Mouse (Mus musculus): ENCODE data around the gene Cpeb2. TPM values are rescaled to one million over a fixed set of nuclear protein-coding genes. Genes with fewer than 3 reads are reported as not detected.

Gene Cpeb2
- polyA plus RNA-seq, 1 experiment from 2014 or later: 3.8 TPM

DNA sequence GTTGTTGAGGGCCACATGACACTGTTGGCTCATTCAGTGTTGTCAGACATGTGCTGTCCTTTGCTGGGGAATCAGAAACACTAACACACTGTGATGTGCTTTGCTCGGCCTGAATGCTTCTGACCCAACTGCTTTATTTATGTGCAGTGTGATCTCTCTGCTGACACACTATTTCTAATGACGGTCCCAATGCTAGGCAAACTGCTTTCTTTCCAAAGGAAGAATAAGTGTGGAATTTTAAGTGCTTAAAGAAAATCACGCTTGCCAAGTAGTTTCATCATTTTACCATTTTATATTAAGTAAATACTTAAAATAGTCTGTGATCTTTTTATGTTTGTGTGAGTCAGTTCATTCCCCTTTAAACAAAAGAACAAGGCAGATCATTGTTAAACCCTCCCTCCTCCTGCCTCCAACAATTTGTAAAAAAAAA lies 15.0 kb downstream of the Cpeb2 start:
- Histone ChIP-seq H3K27me3 (ENCODE audit: insufficient read depth, poor library complexity, severe bottlenecking) (no peaks in the 10 kb centered on the region), H3K27ac (no peak overlapping the region), H3K4me3 (no peak overlapping the region), H3K36me3 (peaks cover 5% of the 10 kb centered on the region; the same call in 1 of the 2 replicates), H3K9me3 (no peaks in the 10 kb centered on the region), H3K4me1 (peaks cover 13% of the 10 kb centered on the region; the same call in 1 of the 2 replicates)
- WGBS: 67% methylated on average over 3 of the region's 3 CpGs
- DNase-seq (ENCODE audit: low spot score): no peak

DNA sequence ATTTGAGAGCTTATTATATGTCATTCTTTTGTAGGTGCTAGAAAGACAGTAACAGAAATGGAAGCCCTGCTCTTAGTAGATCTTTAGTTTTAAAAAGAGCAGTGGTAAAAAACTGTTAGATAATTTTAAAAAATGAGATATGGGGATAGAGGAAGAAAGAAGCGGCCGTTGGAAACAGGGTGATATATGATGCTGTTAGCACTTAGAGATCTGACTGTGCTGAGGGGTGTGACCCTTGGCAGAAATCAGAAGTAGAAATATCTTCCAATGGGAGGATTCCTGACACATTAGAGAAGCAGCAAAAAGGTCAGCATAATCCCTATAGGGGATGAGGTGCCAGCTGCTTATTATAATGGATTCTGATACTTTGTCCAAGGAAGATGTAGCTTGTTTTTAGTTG lies 24.5 kb downstream of the Cpeb2 start:
- H3K4me1 ChIP-seq: no peaks in the 10 kb centered on the region
- no peak for DNase-seq (ENCODE audit: low spot score)
- H3K36me3 ChIP-seq: no peaks in the 10 kb centered on the region; the same call in 1 of the 2 replicates
- H3K4me3 ChIP-seq: no peak overlapping the region
- H3K9me3 ChIP-seq: no peaks in the 10 kb centered on the region
- H3K27me3 ChIP-seq (ENCODE audit: insufficient read depth, poor library complexity, severe bottlenecking): no peaks in the 10 kb centered on the region
- WGBS: 73% methylated on average over 2 of the region's 2 CpGs
- H3K27ac ChIP-seq: no peak overlapping the region

DNA sequence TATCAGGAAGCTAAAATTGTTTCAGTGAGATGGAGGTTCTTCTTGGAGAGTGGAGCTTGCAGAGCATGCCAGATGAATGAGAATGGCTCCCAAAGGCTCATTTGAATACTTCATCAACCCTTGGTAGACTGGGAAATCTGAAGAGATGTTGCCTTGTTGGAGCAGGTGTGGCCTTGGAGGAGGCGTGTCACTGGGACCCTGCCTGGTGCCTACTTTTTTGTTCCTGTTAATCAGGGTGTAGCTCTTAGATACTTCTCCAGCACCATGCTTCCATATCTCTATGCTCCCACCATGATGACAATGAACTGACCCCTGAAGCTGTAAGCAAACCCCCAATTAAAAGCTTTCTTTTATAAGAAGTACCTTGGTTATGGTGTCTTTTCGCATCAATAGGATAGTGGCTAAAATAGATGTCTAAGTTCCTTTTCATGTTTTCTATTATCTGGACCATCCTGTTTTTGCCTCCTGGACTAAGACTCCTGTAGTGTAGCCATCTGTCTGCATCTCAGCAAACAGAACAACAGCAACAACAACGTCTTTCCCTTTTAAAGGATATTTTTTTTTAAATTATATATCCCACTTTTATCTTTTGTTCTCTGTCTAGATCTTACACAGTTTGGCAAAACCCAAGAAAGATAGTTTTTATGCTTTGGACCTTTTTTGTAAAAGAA lies 25.6 kb downstream of the Cpeb2 start:
- Histone ChIP-seq H3K4me1 (no peaks in the 10 kb centered on the region), H3K27ac (no peak overlapping the region), H3K9me3 (no peaks in the 10 kb centered on the region), H3K27me3 (ENCODE audit: insufficient read depth, poor library complexity, severe bottlenecking) (no peaks in the 10 kb centered on the region), H3K36me3 (no peaks in the 10 kb centered on the region; the same call in 1 of the 2 replicates), H3K4me3 (no peak overlapping the region)
- 89% methylated on average over 3 of the region's 3 CpGs for WGBS
- no peak for DNase-seq (ENCODE audit: low spot score)

DNA sequence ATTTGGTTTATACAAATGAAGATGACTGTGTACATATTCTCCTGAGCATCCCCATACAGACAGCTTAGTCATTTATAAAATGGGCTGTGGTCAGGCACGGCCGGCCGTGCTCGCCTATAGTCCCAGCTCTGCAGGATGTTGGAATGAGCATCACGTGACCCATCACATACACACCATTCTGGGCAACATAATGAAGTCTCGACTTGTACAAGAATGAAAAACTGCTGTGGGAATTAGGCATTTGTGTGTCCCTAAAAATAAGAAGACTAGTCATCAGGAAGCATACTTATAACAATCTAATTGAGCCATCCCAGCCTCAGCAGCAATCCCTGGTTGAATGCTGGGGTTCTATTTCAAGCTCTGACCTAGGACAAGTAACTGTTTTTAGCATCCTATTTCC lies 28.8 kb downstream of the Cpeb2 start:
- Histone ChIP-seq H3K4me3 (no peak overlapping the region), H3K36me3 (no peaks in the 10 kb centered on the region; the same call in 1 of the 2 replicates), H3K27ac (no peak overlapping the region), H3K4me1 (no peaks in the 10 kb centered on the region), H3K9me3 (no peaks in the 10 kb centered on the region), H3K27me3 (ENCODE audit: insufficient read depth, poor library complexity, severe bottlenecking) (no peaks in the 10 kb centered on the region)
- 81% methylated on average over 6 of the region's 6 CpGs for WGBS
- no peak for DNase-seq (ENCODE audit: low spot score)

DNA sequence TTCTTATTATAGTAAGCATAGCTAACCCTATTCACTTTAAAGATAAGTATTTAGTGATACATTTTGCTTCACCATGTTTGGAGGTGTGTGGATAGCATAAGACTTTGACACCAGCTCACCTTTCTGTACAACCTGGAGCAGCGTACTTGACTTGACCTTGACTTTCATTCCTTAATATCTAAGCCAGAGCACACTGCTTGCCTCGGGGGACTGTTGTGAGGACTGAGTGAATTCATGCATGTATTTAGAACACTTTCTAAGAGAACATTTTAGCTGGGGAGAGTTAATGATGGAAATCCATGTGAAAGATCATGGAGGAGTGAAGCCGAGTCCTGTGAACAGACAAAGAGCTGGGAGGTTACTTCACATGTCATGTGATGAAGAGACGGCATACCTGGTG lies 31.0 kb downstream of the Cpeb2 start:
- 87% methylated on average over 4 of the region's 4 CpGs for WGBS
- no peak for DNase-seq (ENCODE audit: low spot score)
- H3K4me1 ChIP-seq: no peaks in the 10 kb centered on the region
- no peak overlapping the region for H3K4me3 ChIP-seq
- no peaks in the 10 kb centered on the region for H3K27me3 ChIP-seq (ENCODE audit: insufficient read depth, poor library complexity, severe bottlenecking)
- H3K27ac ChIP-seq: no peak overlapping the region
- no peaks in the 10 kb centered on the region for H3K9me3 ChIP-seq
- H3K36me3 ChIP-seq: no peaks in the 10 kb centered on the region; the same call in 1 of the 2 replicates

DNA sequence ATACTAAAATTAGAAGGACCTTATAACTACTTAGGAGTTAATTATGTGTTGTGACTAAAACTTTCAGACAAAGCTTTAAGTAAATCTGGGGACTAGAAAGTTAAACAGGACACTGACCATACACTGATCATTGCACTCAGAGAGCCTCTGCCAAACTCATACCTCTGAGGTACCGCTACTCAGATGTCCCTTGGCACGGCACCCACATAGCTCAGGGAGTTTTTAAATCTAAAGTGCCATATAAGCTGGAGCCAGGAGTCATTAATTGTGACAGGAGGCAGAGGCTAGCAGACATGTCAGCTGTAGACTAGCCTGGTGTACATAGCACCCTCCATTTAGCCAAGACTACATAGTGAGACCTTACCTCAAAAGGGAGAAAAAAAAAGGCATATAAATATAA lies 31.7 kb downstream of the Cpeb2 start:
- Histone ChIP-seq H3K4me3 (no peak overlapping the region), H3K9me3 (no peaks in the 10 kb centered on the region), H3K27me3 (ENCODE audit: insufficient read depth, poor library complexity, severe bottlenecking) (no peaks in the 10 kb centered on the region), H3K4me1 (no peaks in the 10 kb centered on the region), H3K27ac (no peak overlapping the region), H3K36me3 (peaks cover 3% of the 10 kb centered on the region; the same call in 1 of the 2 replicates)
- DNase-seq (ENCODE audit: low spot score): no peak
- 89% methylated on average over 2 of the region's 2 CpGs for WGBS

DNA sequence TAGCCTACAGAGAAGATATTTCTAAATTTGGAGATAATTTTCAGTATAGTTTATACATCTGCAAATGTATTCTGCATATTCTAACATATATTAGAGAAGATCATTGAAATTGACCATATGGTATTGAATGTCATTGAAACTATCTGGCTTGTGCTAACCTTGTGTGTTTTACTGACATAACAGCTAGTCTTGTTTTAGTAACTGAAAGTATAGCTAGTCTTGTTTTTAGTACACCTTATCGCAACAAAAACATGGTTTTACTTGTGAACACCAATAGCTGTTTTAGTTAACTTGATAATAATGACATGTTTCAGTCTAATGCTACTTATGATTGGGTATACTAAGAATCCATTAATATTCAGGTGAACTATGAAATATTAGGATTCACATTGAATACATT lies 45.0 kb downstream of the Cpeb2 start:
- peaks cover 21% of the 10 kb centered on the region; the same call in 1 of the 2 replicates for H3K36me3 ChIP-seq
- WGBS: 92% methylated on average over 1 of the region's 1 CpGs
- no peak overlapping the region for H3K27ac ChIP-seq
- no peaks in the 10 kb centered on the region for H3K9me3 ChIP-seq
- DNase-seq (ENCODE audit: low spot score): no peak
- no peaks in the 10 kb centered on the region for H3K4me1 ChIP-seq
- H3K27me3 ChIP-seq (ENCODE audit: insufficient read depth, poor library complexity, severe bottlenecking): no peaks in the 10 kb centered on the region
- no peak overlapping the region for H3K4me3 ChIP-seq

DNA sequence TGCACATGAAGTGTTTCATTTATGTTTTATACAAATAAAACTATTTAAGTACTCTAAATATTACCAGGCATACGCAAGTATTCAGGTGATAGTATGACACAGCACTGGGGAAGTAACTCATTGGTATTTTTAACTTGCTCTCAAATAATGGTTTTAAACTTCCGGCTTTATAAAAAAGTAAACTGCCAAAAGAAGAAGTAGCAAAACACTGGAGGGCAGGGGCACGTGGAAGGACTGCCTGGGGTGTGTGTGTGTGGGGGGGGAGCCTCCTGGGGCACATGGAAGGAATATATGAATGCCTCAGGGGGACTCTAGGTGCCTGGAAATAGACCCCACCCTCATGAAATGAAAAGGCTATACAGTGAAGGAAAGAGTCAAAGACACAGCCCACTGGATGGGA lies 46.8 kb downstream of the Cpeb2 start:
- DNase-seq (ENCODE audit: low spot score): no peak
- no peaks in the 10 kb centered on the region for H3K9me3 ChIP-seq
- peaks cover 32% of the 10 kb centered on the region; the same call in 1 of the 2 replicates for H3K36me3 ChIP-seq
- 86% methylated on average over 3 of the region's 3 CpGs for WGBS
- H3K27me3 ChIP-seq (ENCODE audit: insufficient read depth, poor library complexity, severe bottlenecking): no peaks in the 10 kb centered on the region
- H3K27ac ChIP-seq: no peak overlapping the region
- no peak overlapping the region for H3K4me3 ChIP-seq
- no peaks in the 10 kb centered on the region for H3K4me1 ChIP-seq

DNA sequence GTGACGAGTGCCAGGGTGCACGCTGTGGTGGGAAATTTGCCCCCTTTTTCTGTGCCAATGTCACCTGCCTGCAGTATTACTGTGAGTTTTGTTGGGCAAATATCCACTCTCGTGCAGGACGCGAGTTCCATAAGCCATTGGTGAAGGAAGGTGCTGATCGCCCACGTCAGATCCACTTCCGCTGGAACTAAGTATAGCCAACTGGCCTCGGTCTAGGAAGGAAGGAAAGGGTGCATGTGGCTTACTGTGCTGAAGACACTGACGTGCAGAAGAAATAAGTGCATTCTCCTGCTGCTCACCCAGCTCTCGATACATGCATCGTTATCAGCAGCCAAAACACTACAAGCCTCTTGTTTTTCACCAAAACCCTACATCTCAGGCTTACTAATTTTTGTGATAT lies 52.8 kb downstream of the Cpeb2 start:
- Histone ChIP-seq H3K9me3 (no peaks in the 10 kb centered on the region), H3K36me3 (peaks cover 37% of the 10 kb centered on the region), H3K27me3 (ENCODE audit: insufficient read depth, poor library complexity, severe bottlenecking) (no peaks in the 10 kb centered on the region), H3K4me3 (no peak overlapping the region), H3K4me1 (no peaks in the 10 kb centered on the region), H3K27ac (no peak overlapping the region)
- no peak for DNase-seq (ENCODE audit: low spot score)
- 84% methylated on average over 12 of the region's 12 CpGs for WGBS

DNA sequence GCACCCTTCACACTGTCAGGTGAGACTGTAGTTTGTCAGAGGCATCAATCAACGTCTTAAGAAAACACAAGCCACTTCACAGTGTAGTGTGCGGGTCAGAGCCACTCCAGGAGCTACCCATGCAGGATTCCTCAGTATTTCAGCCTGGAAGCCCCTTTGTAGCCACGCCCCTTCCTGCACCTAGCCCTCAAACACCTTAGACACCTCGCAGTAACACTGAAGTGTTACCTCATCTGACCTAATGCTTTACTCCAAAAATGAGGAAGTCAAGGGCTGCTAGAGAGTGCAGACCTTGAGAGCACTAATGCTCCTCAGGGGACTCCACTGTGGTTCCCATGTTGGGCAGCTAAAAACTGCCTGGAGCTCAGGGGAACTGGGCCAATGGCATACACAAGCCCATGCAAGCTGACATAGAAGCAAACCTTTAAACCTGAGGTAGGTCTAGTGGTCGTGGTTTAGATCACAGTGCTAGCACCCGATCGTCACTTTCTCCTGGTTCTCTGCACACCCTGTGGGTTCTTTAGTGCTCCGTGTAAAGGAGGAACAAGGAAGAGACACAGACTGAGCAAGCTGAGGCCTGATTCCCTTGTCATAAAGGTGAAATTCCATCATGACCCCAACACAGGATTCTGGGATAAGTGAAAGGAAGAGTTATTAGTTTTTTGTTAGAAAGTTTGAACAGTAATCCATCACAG lies 56.9 kb downstream of the Cpeb2 start:
- H3K27ac ChIP-seq: no peak overlapping the region
- no peaks in the 10 kb centered on the region for H3K27me3 ChIP-seq (ENCODE audit: insufficient read depth, poor library complexity, severe bottlenecking)
- no peaks in the 10 kb centered on the region for H3K9me3 ChIP-seq
- H3K4me3 ChIP-seq: no peak overlapping the region
- 81% methylated on average over 8 of the region's 8 CpGs for WGBS
- H3K36me3 ChIP-seq: peaks cover 25% of the 10 kb centered on the region
- DNase-seq (ENCODE audit: low spot score): no peak
- H3K4me1 ChIP-seq: no peaks in the 10 kb centered on the region

DNA sequence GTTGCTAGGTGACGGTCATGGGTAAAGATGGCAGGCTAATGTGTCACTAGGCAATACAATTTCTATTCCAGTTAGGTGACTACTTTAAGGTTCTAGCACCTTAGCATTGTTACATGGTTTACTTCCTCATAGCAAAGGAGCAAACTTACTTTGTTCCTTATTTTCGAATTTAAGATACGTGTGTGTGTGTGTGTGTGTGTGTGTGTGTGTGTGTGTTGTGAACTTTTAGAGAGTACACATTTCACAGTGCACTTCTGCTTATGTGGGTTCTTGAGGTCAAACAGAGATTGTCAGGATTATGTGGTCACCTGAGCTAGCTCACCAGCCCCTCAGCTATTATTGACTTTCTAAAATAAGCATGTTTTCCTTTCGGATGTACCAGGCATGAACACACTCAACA lies 60.2 kb downstream of the Cpeb2 start:
- no peaks in the 10 kb centered on the region for H3K27me3 ChIP-seq (ENCODE audit: insufficient read depth, poor library complexity, severe bottlenecking)
- no peak overlapping the region for H3K27ac ChIP-seq
- H3K36me3 ChIP-seq: peaks cover 14% of the 10 kb centered on the region
- 83% methylated on average over 4 of the region's 4 CpGs for WGBS
- H3K9me3 ChIP-seq: no peaks in the 10 kb centered on the region
- no peak for DNase-seq (ENCODE audit: low spot score)
- H3K4me1 ChIP-seq: peaks cover 6% of the 10 kb centered on the region; the same call in 1 of the 2 replicates
- no peak overlapping the region for H3K4me3 ChIP-seq

DNA sequence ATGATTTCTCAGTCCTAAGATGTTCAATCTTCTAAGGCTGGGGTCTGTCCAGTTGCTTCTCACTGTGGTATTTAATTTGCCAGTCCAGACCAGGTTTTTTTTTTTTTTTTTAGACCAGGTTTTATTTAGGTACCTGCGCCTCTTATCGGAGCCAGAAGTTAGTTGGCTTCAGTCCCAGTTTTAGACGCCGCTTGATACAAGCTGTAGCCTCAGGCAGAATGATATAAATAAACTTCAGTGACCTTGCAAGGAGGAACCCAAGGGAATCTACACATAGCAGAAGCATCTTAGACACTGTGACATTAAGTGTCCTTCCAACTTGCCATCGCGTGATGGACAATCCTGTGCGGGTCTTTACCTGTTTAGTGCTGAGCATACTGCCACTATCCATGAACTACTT lies 64.5 kb downstream of the Cpeb2 start:
- Histone ChIP-seq H3K27me3 (ENCODE audit: insufficient read depth, poor library complexity, severe bottlenecking) (no peaks in the 10 kb centered on the region), H3K27ac (peak overlapping the region; percentile 19; the same call in 1 of the 2 replicates), H3K4me3 (no peak overlapping the region), H3K4me1 (peaks cover 15% of the 10 kb centered on the region; the same call in 1 of the 2 replicates), H3K36me3 (peaks cover under 1% of the 10 kb centered on the region; the same call in 1 of the 2 replicates), H3K9me3 (no peaks in the 10 kb centered on the region)
- 51% methylated on average over 7 of the region's 7 CpGs for WGBS
- DNase-seq (ENCODE audit: low spot score): no peak

DNA sequence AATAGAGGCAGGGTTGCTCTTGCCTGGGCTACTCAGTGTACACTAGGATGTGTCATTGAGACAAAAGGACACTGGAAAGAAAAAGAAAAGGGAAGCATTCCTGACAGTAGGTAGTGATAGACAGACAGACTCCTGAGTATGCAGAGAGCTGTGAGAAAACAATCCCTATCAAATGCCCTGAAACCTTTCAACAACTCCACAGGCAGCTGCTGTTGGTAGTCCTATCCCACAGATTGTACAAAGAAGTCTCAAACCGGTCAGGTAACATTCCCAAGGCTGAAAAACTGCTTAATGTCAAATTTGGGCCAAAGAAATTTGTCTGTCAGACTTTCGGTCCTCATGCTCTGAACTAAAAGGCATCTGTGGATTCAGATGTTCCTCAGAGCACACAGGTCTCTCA lies 66.0 kb downstream of the Cpeb2 start:
- 45% methylated on average over 2 of the region's 2 CpGs for WGBS
- Histone ChIP-seq H3K36me3 (no peaks in the 10 kb centered on the region), H3K4me1 (peaks cover 22% of the 10 kb centered on the region; the same call in 1 of the 2 replicates), H3K4me3 (no peak overlapping the region), H3K27me3 (ENCODE audit: insufficient read depth, poor library complexity, severe bottlenecking) (no peaks in the 10 kb centered on the region), H3K27ac (no peak overlapping the region), H3K9me3 (no peaks in the 10 kb centered on the region)
- no peak for DNase-seq (ENCODE audit: low spot score)
